Mouse (Mus musculus): Measurements from ENCODE around the gene Mthfs. TPM values are rescaled to one million over a fixed set of nuclear protein-coding genes. Genes with fewer than 3 reads are reported as not detected.
"Not testable (repeated sequence)": the region's sequence is repeated elsewhere in the genome, so short reads cannot be mapped to it uniquely, and the experiment has no call there.

The Mthfs gene
- polyA plus RNA-seq, 1 experiment from 2014 or later: 26.0 TPM

GRCm38 (mm10) chr9:89230897-89231497, 20.5 kb downstream of the Mthfs start:
- WGBS: 58% methylated on average over 1 of the region's 2 CpGs
- not testable (repeated sequence) for H3K4me3 ChIP-seq (ENCODE audit: low read depth, low read length); DNase-seq (ENCODE audit: low spot score)

GRCm38 (mm10) chr9:89237131-89237530, 26.7 kb downstream of the Mthfs start:
- not testable (repeated sequence) for H3K27ac ChIP-seq (ENCODE audit: low read depth); H3K4me1 ChIP-seq (replicated peaks; ENCODE audit: control insufficient read depth, insufficient read depth, low read length); DNase-seq (ENCODE audit: low spot score); H3K36me3 ChIP-seq (ENCODE audit: control insufficient read depth, insufficient read depth, low read length); ATAC-seq (replicated peaks; ENCODE audit: low FRiP score, low TSS enrichment, low read depth); H3K9me3 ChIP-seq (ENCODE audit: control insufficient read depth, low read length); H3K27me3 ChIP-seq (replicated peaks; ENCODE audit: control insufficient read depth, insufficient read depth, low read length); H3K9ac ChIP-seq (ENCODE audit: low read length); H3K4me3 ChIP-seq (ENCODE audit: low read depth, low read length); H3K4me2 ChIP-seq (ENCODE audit: low read length)
- WGBS: 83% methylated on average over 4 of the region's 4 CpGs

More at GRCm38 (mm10) chr9:89230897-89231497, 20.5 kb downstream of the Mthfs start:
- not testable (repeated sequence) for H3K4me1 ChIP-seq (replicated peaks; ENCODE audit: control insufficient read depth, insufficient read depth, low read length); H3K36me3 ChIP-seq (ENCODE audit: control insufficient read depth, insufficient read depth, low read length); H3K9ac ChIP-seq (ENCODE audit: low read length); H3K9me3 ChIP-seq (ENCODE audit: control insufficient read depth, low read length); H3K27ac ChIP-seq (ENCODE audit: low read depth); H3K4me2 ChIP-seq (ENCODE audit: low read length); ATAC-seq (replicated peaks; ENCODE audit: low FRiP score, low TSS enrichment, low read depth); H3K27me3 ChIP-seq (replicated peaks; ENCODE audit: control insufficient read depth, insufficient read depth, low read length)

- not testable (repeated sequence) for H3K27ac ChIP-seq (ENCODE audit: low read depth); H3K4me3 ChIP-seq (ENCODE audit: low read depth, low read length); H3K4me2 ChIP-seq (ENCODE audit: low read length); H3K36me3 ChIP-seq (ENCODE audit: control insufficient read depth, insufficient read depth, low read length); DNase-seq (ENCODE audit: low spot score); H3K9me3 ChIP-seq (ENCODE audit: control insufficient read depth, low read length); ATAC-seq (replicated peaks; ENCODE audit: low FRiP score, low TSS enrichment, low read depth); H3K9ac ChIP-seq (ENCODE audit: low read length); H3K4me1 ChIP-seq (replicated peaks; ENCODE audit: control insufficient read depth, insufficient read depth, low read length); H3K27me3 ChIP-seq (replicated peaks; ENCODE audit: control insufficient read depth, insufficient read depth, low read length)
- WGBS: 73% methylated on average over 4 of the region's 5 CpGs
Observed at GRCm38 (mm10) chr9:89238976-89239505, 28.6 kb downstream of the Mthfs start.

GRCm38 (mm10) chr9:89240516-89241019, 30.1 kb downstream of the Mthfs start:
- H3K9me3 ChIP-seq (ENCODE audit: control insufficient read depth, low read length); H3K27me3 ChIP-seq (replicated peaks; ENCODE audit: control insufficient read depth, insufficient read depth, low read length); H3K4me3 ChIP-seq (ENCODE audit: low read depth, low read length); ATAC-seq (replicated peaks; ENCODE audit: low FRiP score, low TSS enrichment, low read depth); H3K4me1 ChIP-seq (replicated peaks; ENCODE audit: control insufficient read depth, insufficient read depth, low read length); H3K27ac ChIP-seq (ENCODE audit: low read depth); H3K9ac ChIP-seq (ENCODE audit: low read length); H3K4me2 ChIP-seq (ENCODE audit: low read length); H3K36me3 ChIP-seq (ENCODE audit: control insufficient read depth, insufficient read depth, low read length); DNase-seq (ENCODE audit: low spot score): not testable (repeated sequence)
- WGBS: 87% methylated on average over 3 of the region's 3 CpGs

- no peaks in the 10 kb centered on the region for H3K27me3 ChIP-seq (replicated peaks; ENCODE audit: control insufficient read depth, insufficient read depth, low read length)
- H3K4me1 ChIP-seq (replicated peaks; ENCODE audit: control insufficient read depth, insufficient read depth, low read length): no peaks in the 10 kb centered on the region
- no peak for DNase-seq (ENCODE audit: low spot score)
- no peak overlapping the region for H3K4me2 ChIP-seq (ENCODE audit: low read length)
- no peak overlapping the region for H3K9ac ChIP-seq (ENCODE audit: low read length)
- ATAC-seq (replicated peaks; ENCODE audit: low FRiP score, low TSS enrichment, low read depth): no peak
- H3K9me3 ChIP-seq (ENCODE audit: control insufficient read depth, low read length): no peaks in the 10 kb centered on the region
- no peaks in the 10 kb centered on the region for H3K36me3 ChIP-seq (ENCODE audit: control insufficient read depth, insufficient read depth, low read length)
- H3K4me3 ChIP-seq (ENCODE audit: low read depth, low read length): no peak overlapping the region
- H3K27ac ChIP-seq (ENCODE audit: low read depth): no peak overlapping the region
- 82% methylated on average over 2 of the region's 2 CpGs for WGBS
Observed at GRCm38 (mm10) chr9:89253400-89253799, 42.9 kb downstream of the Mthfs start.

GRCm38 (mm10) chr9:89256556-89257335, 46.3 kb downstream of the Mthfs start:
- no peak overlapping the region for H3K4me3 ChIP-seq (ENCODE audit: low read depth, low read length)
- no peaks in the 10 kb centered on the region for H3K4me1 ChIP-seq (replicated peaks; ENCODE audit: control insufficient read depth, insufficient read depth, low read length)
- 84% methylated on average over 12 of the region's 12 CpGs for WGBS
- DNase-seq (ENCODE audit: low spot score) (no peak), ATAC-seq (replicated peaks; ENCODE audit: low FRiP score, low TSS enrichment, low read depth) (no peak)
- H3K4me2 ChIP-seq (ENCODE audit: low read length): no peak overlapping the region
- no peak overlapping the region for H3K27ac ChIP-seq (ENCODE audit: low read depth)
- no peaks in the 10 kb centered on the region for H3K36me3 ChIP-seq (ENCODE audit: control insufficient read depth, insufficient read depth, low read length)
- no peaks in the 10 kb centered on the region for H3K9me3 ChIP-seq (ENCODE audit: control insufficient read depth, low read length)
- H3K27me3 ChIP-seq (replicated peaks; ENCODE audit: control insufficient read depth, insufficient read depth, low read length): no peaks in the 10 kb centered on the region
- no peak overlapping the region for H3K9ac ChIP-seq (ENCODE audit: low read length)

- H3K4me1 ChIP-seq (replicated peaks; ENCODE audit: control insufficient read depth, insufficient read depth, low read length): no peaks in the 10 kb centered on the region
- H3K27ac ChIP-seq (ENCODE audit: low read depth): no peak overlapping the region
- ATAC-seq (replicated peaks; ENCODE audit: low FRiP score, low TSS enrichment, low read depth) (no peak), DNase-seq (ENCODE audit: low spot score) (no peak)
- no peaks in the 10 kb centered on the region for H3K36me3 ChIP-seq (ENCODE audit: control insufficient read depth, insufficient read depth, low read length)
- no peaks in the 10 kb centered on the region for H3K27me3 ChIP-seq (replicated peaks; ENCODE audit: control insufficient read depth, insufficient read depth, low read length)
- H3K4me3 ChIP-seq (ENCODE audit: low read depth, low read length): no peak overlapping the region
- WGBS: 91% methylated on average over 3 of the region's 3 CpGs
- H3K4me2 ChIP-seq (ENCODE audit: low read length): no peak overlapping the region
- H3K9me3 ChIP-seq (ENCODE audit: control insufficient read depth, low read length): no peaks in the 10 kb centered on the region
- no peak overlapping the region for H3K9ac ChIP-seq (ENCODE audit: low read length)
Observed at GRCm38 (mm10) chr9:89263968-89264367, 53.5 kb downstream of the Mthfs start.

GRCm38 (mm10) chr9:89264571-89264970, 54.1 kb downstream of the Mthfs start:
- WGBS: 93% methylated on average over 1 of the region's 1 CpGs

More at GRCm38 (mm10) chr9:89264571-89264970, 54.1 kb downstream of the Mthfs start:
- ATAC-seq (replicated peaks; ENCODE audit: low FRiP score, low TSS enrichment, low read depth): no peak
- no peak overlapping the region for H3K4me3 ChIP-seq (ENCODE audit: low read depth, low read length)
- no peak overlapping the region for H3K4me2 ChIP-seq (ENCODE audit: low read length)
- no peaks in the 10 kb centered on the region for H3K27me3 ChIP-seq (replicated peaks; ENCODE audit: control insufficient read depth, insufficient read depth, low read length)
- H3K4me1 ChIP-seq (replicated peaks; ENCODE audit: control insufficient read depth, insufficient read depth, low read length): no peaks in the 10 kb centered on the region
- H3K9ac ChIP-seq (ENCODE audit: low read length): no peak overlapping the region
- DNase-seq (ENCODE audit: low spot score): no peak
- H3K27ac ChIP-seq (ENCODE audit: low read depth): no peak overlapping the region
- no peaks in the 10 kb centered on the region for H3K36me3 ChIP-seq (ENCODE audit: control insufficient read depth, insufficient read depth, low read length)
- no peaks in the 10 kb centered on the region for H3K9me3 ChIP-seq (ENCODE audit: control insufficient read depth, low read length)
